Mouse (Mus musculus) cortical plate, adult 2 months (tissue): ENCODE measurements around the gene 3110082I17Rik. TPM values are rescaled to one million over a fixed set of nuclear protein-coding genes. Genes with fewer than 3 reads are reported as not detected.

ENCODE experiments used
- H3K27ac ChIP-seq: fragments of 200-500 bp; 2 replicates; pipeline ENCODE4 v1.5.1; 2012; ENCODE audit warnings: low read length, control low read depth, inconsistent platforms; ENCODE audit not compliant: insufficient read depth
- H3K4me1 ChIP-seq: fragments of 200-500 bp; 2 replicates; pipeline ENCODE4 v1.6.1; 2011; ENCODE audit warnings: low read length; ENCODE audit not compliant: control insufficient read depth, insufficient read depth
- H3K4me3 ChIP-seq: fragments of 200-500 bp; 2 replicates; pipeline ENCODE4 v1.5.1; 2011; ENCODE audit warnings: mild to moderate bottlenecking, low read length, control low read depth; ENCODE audit not compliant: insufficient read depth
- CTCF ChIP-seq: fragments of 200-500 bp; IDR thresholded peaks from 2 replicates; pipeline ENCODE4 v1.5.1; 2011; ENCODE audit warnings: mild to moderate bottlenecking, control low read depth, low read length; ENCODE audit not compliant: insufficient read depth; ENCODE audit errors: extremely low read depth
- POLR2A ChIP-seq: fragments of 200-500 bp; IDR thresholded peaks from 2 replicates; pipeline ENCODE4 v1.6.1; 2011; ENCODE audit warnings: mild to moderate bottlenecking, low read length, control low read depth; ENCODE audit not compliant: insufficient read depth; ENCODE audit errors: extremely low read depth
- polyA plus RNA-seq: library from polyadenylated mRNA; depleted of rRNA; stranded (reverse); fragments of >200 nt; gene quantifications from 2 replicates; pipeline ENCODE4 v1.2.3, GENCODE M21; 2012

Gene 3110082I17Rik
- polyA plus RNA-seq, 1 experiment, result 12.9 TPM

- H3K27ac ChIP-seq, result no peak overlapping the region
- no peak overlapping the region for H3K4me3 ChIP-seq
- TF ChIP-seq POLR2A, result no peak
- no peak for TF ChIP-seq CTCF
- peaks cover 30% of the 10 kb centered on the region for H3K4me1 ChIP-seq
Observed at GRCm38 (mm10) chr5:139429818-139430341, 30.4 kb downstream of the 3110082I17Rik start.

- H3K4me1 ChIP-seq, result peaks cover 26% of the 10 kb centered on the region
Observed at GRCm38 (mm10) chr5:139427989-139428388, 32.3 kb downstream of the 3110082I17Rik start.

GRCm38 (mm10) chr5:139427001-139427400 lies 33.3 kb downstream of the 3110082I17Rik start:
- H3K27ac ChIP-seq, result no peak overlapping the region
- no peak overlapping the region for H3K4me3 ChIP-seq
- H3K4me1 ChIP-seq, result peaks cover 20% of the 10 kb centered on the region
- no peak for TF ChIP-seq CTCF
- TF ChIP-seq POLR2A, result no peak

More at GRCm38 (mm10) chr5:139427989-139428388, 32.3 kb downstream of the 3110082I17Rik start:
- H3K4me3 ChIP-seq, result no peak overlapping the region
- no peak for TF ChIP-seq CTCF
- TF ChIP-seq POLR2A, result no peak
- no peak overlapping the region for H3K27ac ChIP-seq

GRCm38 (mm10) chr5:139425198-139425597 lies 35.1 kb downstream of the 3110082I17Rik start:
- TF ChIP-seq CTCF (no peak), POLR2A (no peak)
- H3K4me3 ChIP-seq, result no peak overlapping the region
- peaks cover 13% of the 10 kb centered on the region for H3K4me1 ChIP-seq
- H3K27ac ChIP-seq, result no peak overlapping the region

- Histone ChIP-seq H3K4me3 (no peak within 1 kb of the TSS), H3K27ac (no peak within 1 kb of the TSS), H3K4me1 (peaks cover 4% of the 10 kb centered on the region)
- TF ChIP-seq CTCF (no peak), POLR2A (no peak)
Observed at GRCm38 (mm10) chr5:139423026-139423865, 37.1 kb downstream of the 3110082I17Rik start, which contains the start of gene Gper1. Gene Gper1, plus strand, starts transcription at chr5:139423151.

GRCm38 (mm10) chr5:139418633-139419032 lies 41.7 kb downstream of the 3110082I17Rik start:
- Histone ChIP-seq H3K4me1 (peaks cover 3% of the 10 kb centered on the region; the same call in 1 of the 2 replicates), H3K27ac (no peak overlapping the region), H3K4me3 (no peak overlapping the region)
- TF ChIP-seq CTCF (no peak), POLR2A (no peak)

GRCm38 (mm10) chr5:139418110-139418509 lies 42.2 kb downstream of the 3110082I17Rik start:
- no peak for TF ChIP-seq CTCF
- TF ChIP-seq POLR2A, result no peak
- no peak overlapping the region for H3K4me3 ChIP-seq
- peaks cover under 1% of the 10 kb centered on the region; the same call in 1 of the 2 replicates for H3K4me1 ChIP-seq
- no peak overlapping the region for H3K27ac ChIP-seq

GRCm38 (mm10) chr5:139417480-139417879 lies 42.8 kb downstream of the 3110082I17Rik start:
- TF ChIP-seq POLR2A (no peak), CTCF (0 out of 2 replicates have a peak, but pooled peaks have one; percentile 9)

GRCm38 (mm10) chr5:139416942-139417341 lies 43.4 kb downstream of the 3110082I17Rik start:
- H3K4me1 ChIP-seq, result no peaks in the 10 kb centered on the region
- H3K27ac ChIP-seq, result no peak overlapping the region
- TF ChIP-seq CTCF (no peak), POLR2A (no peak)
- no peak overlapping the region for H3K4me3 ChIP-seq

More at GRCm38 (mm10) chr5:139417480-139417879, 42.8 kb downstream of the 3110082I17Rik start:
- no peak overlapping the region for H3K4me3 ChIP-seq
- no peaks in the 10 kb centered on the region for H3K4me1 ChIP-seq
- no peak overlapping the region for H3K27ac ChIP-seq

- Histone ChIP-seq H3K27ac (no peak overlapping the region), H3K4me3 (no peak overlapping the region), H3K4me1 (no peaks in the 10 kb centered on the region)
- TF ChIP-seq CTCF (no peak), POLR2A (no peak)
Observed at GRCm38 (mm10) chr5:139415001-139415400, 45.3 kb downstream of the 3110082I17Rik start.

- no peaks in the 10 kb centered on the region for H3K4me1 ChIP-seq
- TF ChIP-seq POLR2A (no peak), CTCF (no peak)
- H3K27ac ChIP-seq, result no peak overlapping the region
- no peak overlapping the region for H3K4me3 ChIP-seq
Observed at GRCm38 (mm10) chr5:139413545-139413944, 46.8 kb downstream of the 3110082I17Rik start.
